8 mouse cellular contexts compared by ENCODE assay signal in genomic region chr5:140619895-140620736, GRCm38 (mm10). TPM values are rescaled to one million over a fixed set of nuclear protein-coding genes. Genes with fewer than 3 reads are reported as not detected.
DNase-seq lines count a peak whose midpoint lies in the region; ATAC-seq and TF ChIP-seq lines count a peak whose summit lies in the region.

No protein-coding gene starts in this region.

- no peaks in the 10 kb centered on the region for H3K4me1 ChIP-seq in kidney, postnatal 0 days (replicated peaks; ENCODE audit: insufficient read depth, low read length)
- peaks cover 10% of the 10 kb centered on the region for H3K4me1 ChIP-seq in forebrain, embryonic 15.5 days
- no peaks in the 10 kb centered on the region for H3K4me1 ChIP-seq in midbrain, embryonic 14.5 days (ENCODE audit: control insufficient read depth, insufficient read depth, low read length)

- TF ChIP-seq CTCF in kidney, postnatal 0 days (IDR thresholded peaks at IDR 0.05; ENCODE audit: low read depth), result no peak; the same call in 1 of the 2 replicates

- H3K4me2 ChIP-seq in kidney, postnatal 0 days (ENCODE audit: low read length), result no peak overlapping the region
- H3K4me2 ChIP-seq in forebrain, embryonic 15.5 days (replicated peaks), result no peak overlapping the region
- no peak overlapping the region for H3K4me2 ChIP-seq in midbrain, embryonic 14.5 days (ENCODE audit: low read length)

- 0 out of 2 replicates have a peak, but pooled peaks have one; percentile 5 for ATAC-seq in kidney, postnatal 0 days (replicated peaks; ENCODE audit: low FRiP score, low read depth)
- peak; percentile 26 for ATAC-seq in forebrain, embryonic 15.5 days (replicated peaks)
- peak; percentile 5; the same call in 1 of the 2 replicates for ATAC-seq in midbrain, embryonic 14.5 days (ENCODE audit: low FRiP score, low TSS enrichment)

- no peak overlapping the region for H3K27ac ChIP-seq in kidney, postnatal 0 days
- peak overlapping the region; percentile 25 for H3K27ac ChIP-seq in forebrain, embryonic 15.5 days (replicated peaks)
- H3K27ac ChIP-seq in midbrain, embryonic 14.5 days (replicated peaks; ENCODE audit: low read depth, low read length), result peak overlapping the region; percentile 21; the same call in 1 of the 2 replicates

- H3K36me3 ChIP-seq in kidney, postnatal 0 days (ENCODE audit: insufficient read depth, low read length), result peaks cover 16% of the 10 kb centered on the region
- H3K36me3 ChIP-seq in forebrain, embryonic 15.5 days, result peaks cover 41% of the 10 kb centered on the region
- H3K36me3 ChIP-seq in midbrain, embryonic 14.5 days (ENCODE audit: control insufficient read depth, insufficient read depth, low read length), result peaks cover 42% of the 10 kb centered on the region

- no peaks in the 10 kb centered on the region for H3K27me3 ChIP-seq in kidney, postnatal 0 days (ENCODE audit: insufficient read depth, low read length)
- no peaks in the 10 kb centered on the region for H3K27me3 ChIP-seq in forebrain, embryonic 15.5 days
- H3K27me3 ChIP-seq in midbrain, embryonic 14.5 days (ENCODE audit: control insufficient read depth, insufficient read depth, low read length), result no peaks in the 10 kb centered on the region

- no peak overlapping the region for H3K4me3 ChIP-seq in kidney, postnatal 0 days (replicated peaks; ENCODE audit: low read depth, low read length)
- no peak overlapping the region for H3K4me3 ChIP-seq in forebrain, embryonic 15.5 days
- no peak overlapping the region for H3K4me3 ChIP-seq in midbrain, embryonic 14.5 days (replicated peaks; ENCODE audit: low read depth, low read length)

- no peak for DNase-seq in kidney, postnatal 0 days (ENCODE audit: low spot score)
- DNase-seq in kidney, adult 9 months, result no peak
- DNase-seq in brain, adult 2 months (ENCODE audit: low read depth, low spot score), result peak; percentile 56
- DNase-seq in midbrain, embryonic 14.5 days, result peak; percentile 57
- no peak for DNase-seq in left cerebral cortex, adult 11 months (ENCODE audit: low spot score)
- no peak for DNase-seq in adrenal gland, postnatal 14 days
- DNase-seq in cerebellum, adult 9-10 months, result no peak

- WGBS in kidney, postnatal 0 days, result 56% methylated on average over 7 of the region's 7 CpGs
- 45% methylated on average over 7 of the region's 7 CpGs for WGBS in forebrain, embryonic 15.5 days
- 67% methylated on average over 7 of the region's 7 CpGs for WGBS in midbrain, embryonic 14.5 days

- H3K9me3 ChIP-seq in kidney, postnatal 0 days (replicated peaks; ENCODE audit: low read length), result no peaks in the 10 kb centered on the region
- H3K9me3 ChIP-seq in forebrain, embryonic 15.5 days, result no peaks in the 10 kb centered on the region
- H3K9me3 ChIP-seq in midbrain, embryonic 14.5 days (ENCODE audit: control insufficient read depth, low read length), result no peaks in the 10 kb centered on the region

- H3K9ac ChIP-seq in kidney, postnatal 0 days (ENCODE audit: low read depth, low read length), result no peak overlapping the region
- no peak overlapping the region for H3K9ac ChIP-seq in forebrain, embryonic 15.5 days (replicated peaks)
- H3K9ac ChIP-seq in midbrain, embryonic 14.5 days (replicated peaks; ENCODE audit: low read length), result no peak overlapping the region

RNA-seq across cellular contexts. Expression of gene Lfng, which starts 13.0 kb away (rescaled TPM):
- 28.8 and 33.4 TPM in 2 replicates for polyA plus RNA-seq in kidney, postnatal 0 days (2015; fragmentation: Nextera tagmentation; extraction: Ambion mirVana)
- 25.7 and 28.8 TPM in 2 replicates for polyA plus RNA-seq in forebrain, embryonic 15.5 days (2015; fragmentation: Nextera tagmentation; extraction: Ambion mirVana)
- 20.5 and 25.2 TPM in 2 replicates for polyA plus RNA-seq in midbrain, embryonic 14.5 days (2014; fragmentation: Nextera tagmentation; extraction: Ambion mirVana)
- 13.7 and 26.8 TPM in 2 replicates for total RNA-seq in adrenal gland, postnatal 14 days (2021)

RNA-seq across cellular contexts. Expression of gene Ttyh3, which starts 28.7 kb away (rescaled TPM):
- polyA plus RNA-seq in kidney, postnatal 0 days (2015; fragmentation: Nextera tagmentation; extraction: Ambion mirVana), result 21.7 and 25.3 TPM in 2 replicates
- 78.9 and 85.5 TPM in 2 replicates for polyA plus RNA-seq in forebrain, embryonic 15.5 days (2015; fragmentation: Nextera tagmentation; extraction: Ambion mirVana)
- 72.1 and 86.7 TPM in 2 replicates for polyA plus RNA-seq in midbrain, embryonic 14.5 days (2014; fragmentation: Nextera tagmentation; extraction: Ambion mirVana)
- total RNA-seq in adrenal gland, postnatal 14 days (2021), result 72.5 and 83.6 TPM in 2 replicates

RNA-seq across cellular contexts. Expression of gene Grifin, which starts 55.2 kb away (rescaled TPM):
- polyA plus RNA-seq in kidney, postnatal 0 days (2015; fragmentation: Nextera tagmentation; extraction: Ambion mirVana), result not detected in 2 replicates
- polyA plus RNA-seq in forebrain, embryonic 15.5 days (2015; fragmentation: Nextera tagmentation; extraction: Ambion mirVana), result 0.33 TPM in 1 of 2 replicates, not detected in the other
- not detected in 2 replicates for polyA plus RNA-seq in midbrain, embryonic 14.5 days (2014; fragmentation: Nextera tagmentation; extraction: Ambion mirVana)
- not detected in 2 replicates for total RNA-seq in adrenal gland, postnatal 14 days (2021)

Comparison
In these comparisons a context has a peak if more than half of its experiments do, and no peak if none do; other contexts are left out.
1. DNase-seq: peak in brain, adult 2 months (single experiment) and midbrain, embryonic 14.5 days (single experiment); none in kidney, postnatal 0 days (single experiment), kidney, adult 9 months (single experiment), left cerebral cortex, adult 11 months (single experiment), adrenal gland, postnatal 14 days (single experiment) and cerebellum, adult 9-10 months (single experiment).
2. Peak in every context shown above with its lines, with median percentiles within 50 percentile points of each other: ATAC-seq.